Mouse (Mus musculus) E14TG2a.4 (cell line): ENCODE measurements around the gene Nek9.
A peak's percentile ranks its signal among the peaks of the same experiment; 100 is the strongest.

ENCODE experiments used
- H3K27me3 ChIP-seq: 2 replicates; pipeline ENCODE4 v1.6.1; 2014; ENCODE audit warnings: low read length, control low read depth; ENCODE audit not compliant: insufficient read depth
- H3K36me3 ChIP-seq: 2 replicates; pipeline ENCODE4 v1.6.1; 2014; ENCODE audit warnings: low read length, control low read depth; ENCODE audit not compliant: insufficient read depth
- H3K4me1 ChIP-seq: replicated peaks from 2 replicates; pipeline ENCODE4 v1.6.1; 2014; ENCODE audit warnings: low read depth, low read length, control low read depth
- H3K4me3 ChIP-seq: replicated peaks from 2 replicates; pipeline ENCODE4 v1.5.1; 2014; ENCODE audit warnings: mild to moderate bottlenecking, low read length
- H3K9me3 ChIP-seq: 2 replicates; pipeline ENCODE4 v1.6.1; 2014; ENCODE audit warnings: low read length, control low read depth
- CTCF ChIP-seq: conservative IDR thresholded peaks from 2 replicates; pipeline ENCODE4 v1.5.1; 2014; ENCODE audit warnings: low read length
- NANOG ChIP-seq: IDR thresholded peaks from 2 replicates; pipeline ENCODE4 v1.6.1; 2014; ENCODE audit warnings: borderline replicate concordance, low read length, mixed read lengths
- POU5F1 ChIP-seq: IDR thresholded peaks from 2 replicates; pipeline ENCODE4 v1.6.1; 2014; ENCODE audit warnings: low read length, borderline replicate concordance

The Nek9 gene

DNA sequence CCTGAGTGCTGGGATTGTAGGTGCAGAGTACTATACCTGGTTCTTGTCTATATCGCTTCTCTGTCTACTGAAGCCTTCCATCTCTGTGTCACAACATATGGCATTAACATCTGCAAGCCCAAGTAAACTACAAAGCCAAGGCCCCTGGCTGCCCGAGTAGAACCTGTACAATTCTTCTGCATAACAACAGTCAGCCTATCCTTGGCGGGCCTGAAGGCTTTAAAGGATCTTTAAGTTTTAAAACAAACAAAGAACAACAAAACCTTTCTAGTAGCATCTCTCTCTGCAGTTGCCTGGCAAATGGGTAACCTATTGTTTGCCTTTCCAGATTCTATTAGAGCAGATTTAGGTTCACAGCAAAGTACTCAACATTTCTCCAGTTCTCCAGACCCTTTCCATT is 14.9 kb upstream of the Nek9 start:
- Histone ChIP-seq H3K36me3 (peaks cover 66% of the 10 kb centered on the region), H3K4me1 (peaks cover 17% of the 10 kb centered on the region), H3K9me3 (no peaks in the 10 kb centered on the region), H3K27me3 (no peaks in the 10 kb centered on the region), H3K4me3 (no peak overlapping the region)
- no peak for TF ChIP-seq CTCF
- TF ChIP-seq NANOG = peak; percentile 65; the same call in 1 of the 2 replicates

DNA sequence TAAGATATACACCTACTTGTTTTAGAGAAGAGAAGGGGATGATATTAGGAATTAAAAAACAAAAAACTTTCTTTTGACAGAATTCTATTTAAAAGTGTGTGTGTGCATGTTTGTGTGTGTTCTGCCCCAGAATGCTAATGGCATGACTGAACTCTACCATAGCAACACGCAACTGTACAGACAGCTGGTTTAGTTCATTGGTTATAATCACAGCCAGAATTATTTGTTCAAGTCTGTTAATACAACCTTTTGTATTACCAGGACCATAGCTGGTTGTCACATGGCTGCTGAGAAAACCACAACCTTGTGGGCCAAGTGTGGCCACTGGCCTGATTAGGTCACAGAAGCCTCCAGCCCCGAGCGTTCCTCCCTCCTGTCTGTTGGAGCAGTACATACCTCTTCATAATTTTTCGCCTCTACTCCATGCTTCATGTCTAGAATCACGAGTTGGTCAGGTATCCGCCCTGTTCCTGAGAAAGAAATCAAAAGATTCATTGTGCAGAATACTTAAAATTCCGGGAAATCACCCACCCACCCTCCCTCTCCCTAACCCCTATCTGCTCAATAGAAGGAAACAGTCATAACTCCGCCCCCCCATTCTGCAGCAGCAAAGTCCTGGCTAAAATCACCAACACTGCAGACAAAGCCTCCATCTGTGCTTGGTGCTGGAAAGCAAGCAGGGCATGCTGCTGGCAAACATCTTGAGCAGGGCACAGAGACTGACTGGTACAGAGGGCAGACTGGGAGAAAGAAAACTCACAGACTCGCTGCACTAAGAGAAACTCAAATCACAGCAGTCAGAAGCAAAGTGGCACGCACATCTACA is 11.5 kb upstream of the Nek9 start:
- Histone ChIP-seq H3K4me3 (no peak overlapping the region), H3K4me1 (peaks cover 17% of the 10 kb centered on the region), H3K36me3 (peaks cover 90% of the 10 kb centered on the region), H3K9me3 (no peaks in the 10 kb centered on the region), H3K27me3 (no peaks in the 10 kb centered on the region)
- TF ChIP-seq NANOG = no peak
- TF ChIP-seq CTCF = no peak
- no peak for TF ChIP-seq POU5F1

DNA sequence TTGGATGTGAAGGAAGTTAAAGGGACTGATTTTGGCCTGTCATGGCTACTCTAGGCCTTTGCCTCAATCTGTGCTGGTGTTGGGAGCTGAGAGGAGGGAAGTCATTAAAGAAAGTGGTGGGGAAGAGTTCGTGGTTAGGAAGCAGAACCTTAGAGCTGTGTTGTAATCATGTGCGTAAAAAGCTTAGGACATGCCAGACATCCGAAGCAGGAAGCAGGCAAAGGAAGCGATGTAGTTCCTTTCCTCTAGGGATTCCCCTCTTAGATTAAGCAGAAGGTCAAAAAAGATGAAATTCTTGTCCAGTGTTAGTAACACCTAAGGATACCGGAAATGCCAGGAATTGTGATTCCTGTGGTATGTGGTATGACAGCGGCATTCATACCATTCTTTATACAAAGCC is 9.2 kb upstream of the Nek9 start:
- no peak for TF ChIP-seq NANOG
- TF ChIP-seq CTCF = no peak
- no peak overlapping the region for H3K4me3 ChIP-seq
- no peaks in the 10 kb centered on the region for H3K27me3 ChIP-seq
- H3K36me3 ChIP-seq = peaks cover 92% of the 10 kb centered on the region
- no peaks in the 10 kb centered on the region for H3K9me3 ChIP-seq
- peaks cover 32% of the 10 kb centered on the region for H3K4me1 ChIP-seq

DNA sequence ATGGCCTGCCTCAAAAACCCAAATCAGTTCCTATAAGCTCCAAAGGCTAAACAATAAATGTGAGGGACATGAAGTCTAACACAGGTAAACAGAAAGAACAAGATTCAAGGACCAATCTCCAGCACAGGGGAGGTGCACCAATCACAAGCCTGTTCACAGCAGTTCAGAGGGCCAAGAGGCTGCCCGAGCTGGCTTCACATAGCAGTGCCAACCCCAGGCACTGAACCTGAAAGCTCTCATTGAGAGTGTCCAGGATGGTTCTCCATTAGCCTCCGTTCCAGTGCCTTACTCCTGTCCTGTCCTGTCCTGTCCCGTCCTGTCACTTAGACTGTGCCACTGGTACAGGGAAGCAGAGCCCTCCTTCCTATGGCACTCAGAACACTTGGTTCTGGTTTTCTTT is 8.0 kb upstream of the Nek9 start:
- TF ChIP-seq NANOG = no peak
- TF ChIP-seq CTCF = no peak
- no peak for TF ChIP-seq POU5F1
- H3K27me3 ChIP-seq = no peaks in the 10 kb centered on the region
- peaks cover 37% of the 10 kb centered on the region for H3K4me1 ChIP-seq
- no peaks in the 10 kb centered on the region for H3K9me3 ChIP-seq
- H3K4me3 ChIP-seq = no peak overlapping the region
- H3K36me3 ChIP-seq = peaks cover 85% of the 10 kb centered on the region

DNA sequence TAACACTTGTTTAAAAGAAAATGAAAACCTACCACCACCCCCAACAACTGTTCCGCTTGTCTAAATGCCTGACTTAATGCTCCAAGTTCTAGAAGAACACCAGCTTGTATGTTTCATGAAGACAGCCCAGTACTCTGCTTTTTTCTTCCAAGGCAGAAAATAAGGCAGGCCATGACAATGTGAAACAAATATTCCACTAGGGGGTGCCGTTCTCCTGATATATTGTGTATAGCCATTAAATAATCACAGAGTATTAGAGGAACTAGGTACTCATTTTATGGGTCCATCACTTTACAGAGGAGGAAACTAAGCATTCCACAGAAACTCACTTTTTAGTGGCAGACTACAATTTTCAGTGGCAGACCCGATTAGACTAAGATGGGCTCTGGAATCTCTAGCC is 7.2 kb upstream of the Nek9 start:
- peaks cover 45% of the 10 kb centered on the region for H3K4me1 ChIP-seq
- no peak for TF ChIP-seq NANOG
- peak; percentile 73 for TF ChIP-seq CTCF
- no peak for TF ChIP-seq POU5F1
- no peaks in the 10 kb centered on the region for H3K27me3 ChIP-seq
- H3K4me3 ChIP-seq = no peak overlapping the region
- H3K36me3 ChIP-seq = peaks cover 83% of the 10 kb centered on the region
- H3K9me3 ChIP-seq = no peaks in the 10 kb centered on the region

DNA sequence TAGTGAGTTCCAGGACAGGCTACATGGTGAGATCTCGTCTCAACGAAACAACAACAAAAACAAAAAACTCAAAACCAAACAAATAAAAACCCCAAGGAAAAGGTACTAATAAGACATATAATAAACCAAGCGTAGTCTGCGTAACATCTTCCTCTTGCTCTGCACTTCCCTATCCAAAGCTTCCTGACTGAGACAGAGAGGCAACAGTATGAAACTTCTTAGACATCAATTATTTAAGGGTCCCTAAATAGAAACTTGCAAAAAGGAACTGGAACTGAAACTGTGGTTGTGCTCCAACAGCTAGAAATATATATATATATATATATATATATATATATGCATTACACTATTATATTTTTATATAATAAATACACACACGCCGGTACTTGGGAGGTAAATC is 6.4 kb upstream of the Nek9 start:
- Histone ChIP-seq H3K36me3 (peaks cover 84% of the 10 kb centered on the region), H3K4me3 (no peak overlapping the region), H3K9me3 (no peaks in the 10 kb centered on the region), H3K27me3 (no peaks in the 10 kb centered on the region), H3K4me1 (peaks cover 45% of the 10 kb centered on the region)
- TF ChIP-seq CTCF = no peak
- TF ChIP-seq NANOG = no peak

DNA sequence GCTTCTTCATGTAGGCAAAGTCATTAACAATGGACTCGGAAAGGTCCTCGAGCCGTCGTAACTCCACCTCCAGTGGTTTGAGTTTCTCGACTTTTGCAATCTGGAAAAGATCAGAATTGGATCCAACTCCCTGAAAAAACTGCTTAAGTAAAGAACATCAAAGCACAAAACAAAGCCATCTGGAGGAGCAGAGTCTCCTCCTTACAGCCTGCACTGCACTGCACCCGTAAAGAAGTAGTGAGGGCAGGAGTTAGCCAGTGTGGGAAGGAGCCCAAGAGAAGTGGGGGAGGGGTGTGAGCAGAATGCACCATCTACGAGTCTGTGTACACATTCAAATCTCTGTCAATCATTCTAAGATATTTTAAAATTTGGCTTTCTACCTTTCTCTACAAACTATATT is 5.1 kb upstream of the Nek9 start:
- H3K36me3 ChIP-seq = peaks cover 74% of the 10 kb centered on the region
- H3K4me1 ChIP-seq = peaks cover 55% of the 10 kb centered on the region
- no peak for TF ChIP-seq CTCF
- no peak for TF ChIP-seq POU5F1
- TF ChIP-seq NANOG = no peak
- H3K4me3 ChIP-seq = no peak overlapping the region
- no peaks in the 10 kb centered on the region for H3K27me3 ChIP-seq
- H3K9me3 ChIP-seq = no peaks in the 10 kb centered on the region

DNA sequence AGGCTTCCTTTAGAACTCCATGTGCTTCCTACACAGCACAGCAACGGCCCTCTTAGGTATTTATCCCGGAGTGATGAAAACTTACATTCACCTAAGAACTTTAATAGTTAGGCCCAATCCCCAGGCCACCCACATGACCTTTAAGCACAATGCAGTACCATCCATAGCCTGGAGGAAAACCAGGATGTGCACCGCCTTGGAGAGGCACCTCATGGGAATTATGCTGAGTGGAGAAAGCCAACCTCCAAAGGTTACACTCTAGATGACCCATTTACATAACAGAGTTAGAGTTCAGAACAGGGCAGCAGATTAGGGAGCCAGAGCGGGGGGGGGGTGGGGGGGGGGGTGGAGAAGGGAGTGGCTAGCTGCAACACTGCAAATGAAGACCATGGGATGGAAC is 3.1 kb upstream of the Nek9 start:
- Histone ChIP-seq H3K4me3 (no peak overlapping the region), H3K4me1 (peaks cover 62% of the 10 kb centered on the region), H3K9me3 (no peaks in the 10 kb centered on the region), H3K36me3 (peaks cover 55% of the 10 kb centered on the region), H3K27me3 (no peaks in the 10 kb centered on the region)
- TF ChIP-seq NANOG = no peak

DNA sequence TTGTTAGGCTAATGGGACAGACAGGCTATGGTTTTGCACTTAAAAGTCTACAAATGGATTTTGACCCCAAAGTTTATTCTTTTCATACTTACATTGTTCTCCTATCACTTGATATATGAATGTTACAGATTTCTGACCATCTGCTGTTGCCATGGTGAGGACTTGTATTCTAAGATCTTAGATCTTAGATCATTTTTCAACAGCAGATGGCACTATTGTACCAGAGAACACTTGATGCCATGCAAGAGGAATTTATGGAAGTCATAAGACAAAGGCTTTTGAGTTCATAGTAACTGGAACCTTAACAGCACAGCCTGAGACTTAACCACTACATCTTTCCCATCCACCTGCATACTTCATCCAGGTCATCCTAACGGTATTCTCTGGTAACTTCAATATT is 2.0 kb upstream of the Nek9 start:
- TF ChIP-seq CTCF = peak; percentile 11; the same call in 1 of the 2 replicates
- TF ChIP-seq NANOG = no peak
- Histone ChIP-seq H3K27me3 (no peaks in the 10 kb centered on the region), H3K36me3 (peaks cover 48% of the 10 kb centered on the region), H3K4me3 (no peak overlapping the region), H3K4me1 (peaks cover 61% of the 10 kb centered on the region), H3K9me3 (no peaks in the 10 kb centered on the region)
